Mouse (Mus musculus) erythroblast, adult 5-6 weeks (primary cell): ENCODE measurements around the gene Lgsn. TPM values are rescaled to one million over a fixed set of nuclear protein-coding genes. Genes with fewer than 3 reads are reported as not detected.

ENCODE experiments used
- ATAC-seq: replicated peaks from 2 replicates; pipeline ENCODE4 v1.8.0; 2016; ENCODE audit warnings: moderate number of reproducible peaks, mild to moderate bottlenecking, moderate TSS enrichment, inconsistent platforms; ENCODE audit not compliant: poor library complexity, low FRiP score, severe bottlenecking
- total RNA-seq, 2 experiments: library from RNA; stranded (forward) in 1 of 2; stranded (reverse) in 1 of 2; fragments of 150-400 nt in 1 of 2; fragments of 200-764, 138-1000 nt in 1 of 2; gene quantifications; 2 replicates each; pipeline versions ENCODE4 v1.2.3 to v1.2.4; 2015 to 2017; ENCODE audit warnings: low replicate concordance in 2 of 2

Lgsn gene
- total RNA-seq (2015; ENCODE audit: low replicate concordance) (not detected in 2 replicates), total RNA-seq (2017; ENCODE audit: low replicate concordance) (not detected in 2 replicates)

DNA sequence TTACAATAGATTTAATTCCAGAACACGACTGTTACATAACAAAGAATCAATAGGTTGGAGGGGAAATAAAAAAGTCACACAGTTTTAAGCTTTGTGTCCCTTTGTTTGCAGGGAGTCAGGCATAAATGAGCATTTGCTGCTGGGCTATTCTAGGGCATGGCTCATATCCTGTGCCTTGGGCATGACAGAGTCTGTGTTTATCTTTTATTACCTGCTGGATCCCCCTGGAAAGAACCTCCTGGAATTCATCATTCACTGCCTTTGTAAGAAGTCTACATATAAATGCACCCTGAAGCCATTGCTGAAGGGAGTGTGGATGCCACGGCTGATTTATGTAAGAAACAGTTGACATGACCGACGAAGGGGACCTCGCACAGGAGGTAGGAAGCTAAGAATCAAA, at the start of gene Lgsn:
Gene Lgsn (plus strand): TSS at position 301 of the 400 bp plus-strand sequence.
- ATAC-seq, result no peak

DNA sequence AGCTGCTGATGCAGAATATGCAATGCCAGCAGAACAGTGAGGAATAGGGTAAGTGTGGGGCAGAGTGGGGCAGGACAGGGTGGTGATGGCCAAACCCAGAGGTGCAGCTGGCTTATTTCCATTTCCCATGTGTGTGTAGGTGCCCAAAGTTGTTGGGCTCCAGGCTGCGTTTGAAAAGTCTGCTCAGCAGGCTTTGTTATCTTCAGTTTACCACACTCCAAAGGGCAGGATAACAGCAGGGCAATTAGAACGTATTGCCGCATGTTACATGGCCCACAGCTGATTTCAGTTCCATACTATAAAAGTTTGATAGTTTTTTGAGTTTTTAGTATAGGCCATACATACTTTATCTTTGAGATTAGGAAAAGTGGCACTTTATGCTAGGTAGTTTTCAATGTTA, 37.8 kb upstream of the Lgsn start:
- ATAC-seq, result no peak

DNA sequence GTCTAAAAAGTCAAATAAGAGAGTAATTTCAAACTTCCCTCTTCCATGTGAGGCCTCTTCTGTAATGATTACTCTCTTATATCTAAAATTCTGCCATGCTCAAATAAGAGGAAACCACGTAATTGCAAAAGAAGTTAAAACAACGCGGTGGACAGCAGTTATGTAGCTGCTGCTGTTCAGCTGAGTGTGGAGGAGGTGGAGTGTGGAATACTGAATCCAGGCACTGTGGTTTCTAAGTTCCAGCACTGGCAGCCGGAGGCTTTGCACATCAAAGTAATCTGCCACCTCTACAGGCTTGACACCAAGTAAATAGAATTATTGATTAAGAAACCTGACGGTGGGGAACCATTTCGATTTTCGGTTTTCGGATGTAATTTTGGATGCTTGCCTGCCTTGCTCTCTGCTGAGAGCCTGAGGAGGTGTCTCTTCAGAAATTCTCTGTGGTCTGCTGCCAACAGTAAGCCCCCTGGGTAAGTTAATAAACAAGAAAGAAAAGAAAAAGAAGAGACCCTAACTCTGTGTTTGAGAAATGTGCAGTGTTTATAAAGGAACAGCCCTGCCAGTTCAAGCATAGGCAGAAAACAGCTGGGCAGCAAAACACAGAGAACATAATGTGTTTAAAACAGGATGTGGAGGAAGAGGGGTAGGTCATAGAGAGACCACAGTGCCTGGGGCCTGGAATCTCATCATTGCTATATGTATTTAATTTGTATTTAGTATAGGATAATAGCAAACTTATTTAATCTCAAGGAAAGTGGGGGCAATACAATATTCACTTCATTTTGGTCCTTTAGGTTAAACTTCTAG, 33.7 kb upstream of the Lgsn start:
- ATAC-seq, result no peak

DNA sequence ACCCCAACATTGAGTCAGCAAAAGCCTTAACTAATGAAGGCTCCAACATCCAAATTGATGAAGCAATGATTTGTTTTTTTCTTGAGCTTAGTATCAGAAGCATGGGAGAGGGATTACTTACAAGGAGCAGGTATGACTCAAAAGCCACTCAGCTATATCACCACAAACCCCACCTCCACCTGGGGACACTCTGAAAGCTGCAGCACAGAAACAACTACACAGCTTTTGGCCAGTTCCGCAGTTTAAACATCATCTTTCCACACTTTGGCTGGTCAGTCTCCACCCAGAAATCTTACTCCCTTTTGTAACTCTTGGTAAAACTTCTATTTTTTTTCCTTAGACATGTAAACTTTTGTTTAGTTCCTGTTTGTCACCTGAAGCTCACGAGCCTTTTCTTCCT, 32.6 kb upstream of the Lgsn start:
- no peak for ATAC-seq

DNA sequence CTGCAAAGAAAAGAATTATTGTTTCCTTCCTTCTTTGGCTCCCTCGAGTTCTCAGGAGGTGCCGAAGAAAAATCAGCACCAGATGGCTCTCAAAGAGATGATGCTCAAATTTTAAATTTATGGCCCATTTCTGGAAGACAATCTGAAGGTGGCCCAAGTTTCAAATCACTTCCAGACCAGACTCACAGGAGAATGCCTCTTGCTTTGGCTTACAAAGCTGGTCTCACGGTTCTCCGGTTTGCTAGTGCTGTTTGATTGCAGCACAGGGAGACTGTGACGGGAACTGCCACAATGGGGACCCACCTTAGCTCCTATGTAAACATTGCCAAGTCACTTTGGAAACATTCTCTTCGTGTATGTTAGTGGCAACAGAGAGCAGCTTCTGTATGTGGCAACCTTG, 26.5 kb upstream of the Lgsn start:
- no peak for ATAC-seq

DNA sequence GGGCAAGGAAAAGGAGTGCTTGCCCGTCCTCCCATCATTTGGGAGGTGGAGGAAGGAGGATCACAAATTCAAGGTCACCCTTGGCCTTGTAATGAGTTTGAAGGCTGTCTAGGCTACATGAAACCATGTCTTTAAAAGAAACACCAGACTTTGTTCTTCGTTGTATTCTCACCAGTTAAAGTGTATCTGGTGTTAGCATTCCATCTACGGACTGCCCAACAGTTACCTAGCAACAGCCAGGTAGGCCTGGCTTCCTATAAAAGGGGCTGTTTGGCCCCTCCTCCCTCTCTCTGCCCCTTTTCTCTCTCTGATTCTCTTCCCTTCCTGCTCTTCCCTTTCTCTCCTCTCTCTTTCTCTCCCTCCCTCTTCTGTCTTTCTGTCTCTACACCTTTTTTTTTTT, 25.7 kb upstream of the Lgsn start:
- no peak for ATAC-seq

DNA sequence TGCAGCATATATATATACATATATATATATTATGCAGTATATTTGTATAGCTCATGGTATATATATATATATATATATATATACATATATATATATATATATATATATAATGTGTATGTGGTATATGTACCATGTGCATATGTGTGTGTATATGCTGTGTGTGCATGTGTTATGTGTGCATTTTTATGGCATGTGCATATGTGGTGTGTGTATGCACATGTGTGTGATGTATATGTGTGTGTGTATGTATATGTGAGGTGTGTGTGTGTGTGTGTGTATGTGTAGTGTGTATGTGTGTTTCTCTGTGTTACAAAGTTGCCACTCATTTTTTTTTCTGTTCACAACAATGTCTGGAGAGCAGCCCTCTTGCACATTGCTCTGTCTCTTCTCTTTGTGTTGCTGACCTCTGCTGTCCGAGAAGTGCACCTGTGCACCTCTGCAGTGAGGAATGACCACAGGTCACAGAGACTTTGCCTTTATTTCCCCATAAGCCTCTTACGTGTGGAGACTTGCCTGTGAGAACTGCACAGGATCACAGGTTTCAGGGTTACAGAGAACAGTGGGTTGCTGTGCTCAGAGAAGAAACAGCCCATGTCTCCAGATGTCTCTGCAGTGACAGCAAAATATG, 23.3 kb upstream of the Lgsn start:
- ATAC-seq, result no peak

DNA sequence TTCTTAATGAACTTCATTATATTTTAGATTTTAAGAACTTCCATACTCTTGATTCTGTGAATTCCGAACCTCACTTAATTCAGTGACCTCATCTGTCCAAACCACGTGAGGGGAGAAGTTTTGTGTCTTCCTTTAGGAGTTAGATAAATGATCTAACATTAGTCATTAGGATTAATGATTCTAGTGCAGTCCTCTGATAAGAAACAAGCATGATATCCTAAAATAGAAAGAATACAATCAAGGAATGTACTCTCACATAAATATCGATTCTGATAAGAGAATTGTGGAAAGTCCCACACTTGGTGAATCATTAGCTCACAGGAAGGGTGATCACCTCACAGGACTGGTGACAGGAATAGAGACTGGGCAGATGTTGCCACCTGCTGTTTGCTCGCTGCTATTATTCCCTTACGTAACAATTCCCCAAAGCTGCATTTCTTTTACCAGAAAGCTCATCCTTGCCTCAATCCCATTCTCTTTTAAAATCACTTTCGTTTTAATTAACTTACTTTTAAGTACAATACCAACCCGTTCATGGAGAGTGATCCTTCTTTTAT, 22.3 kb upstream of the Lgsn start:
- ATAC-seq, result no peak

DNA sequence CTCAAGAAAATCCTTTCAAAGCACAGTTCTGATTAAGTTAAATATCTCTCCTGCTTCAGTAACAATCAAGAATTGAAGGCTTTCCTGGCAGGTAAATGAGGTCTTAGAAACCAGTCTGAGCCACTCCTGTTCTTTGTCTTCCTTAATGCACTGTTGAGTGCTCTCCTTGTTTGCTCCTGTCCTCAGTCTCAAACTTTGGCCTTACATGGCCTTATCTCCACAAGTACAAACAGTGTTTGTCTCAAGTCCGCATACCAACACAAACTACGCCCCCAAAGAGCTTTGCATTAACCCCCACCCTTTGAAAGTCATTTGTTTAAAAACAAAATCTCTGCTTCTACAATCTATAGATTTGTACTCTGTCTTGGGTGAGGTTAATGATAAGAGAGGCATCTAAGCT, 20.0 kb upstream of the Lgsn start:
- ATAC-seq, result no peak

DNA sequence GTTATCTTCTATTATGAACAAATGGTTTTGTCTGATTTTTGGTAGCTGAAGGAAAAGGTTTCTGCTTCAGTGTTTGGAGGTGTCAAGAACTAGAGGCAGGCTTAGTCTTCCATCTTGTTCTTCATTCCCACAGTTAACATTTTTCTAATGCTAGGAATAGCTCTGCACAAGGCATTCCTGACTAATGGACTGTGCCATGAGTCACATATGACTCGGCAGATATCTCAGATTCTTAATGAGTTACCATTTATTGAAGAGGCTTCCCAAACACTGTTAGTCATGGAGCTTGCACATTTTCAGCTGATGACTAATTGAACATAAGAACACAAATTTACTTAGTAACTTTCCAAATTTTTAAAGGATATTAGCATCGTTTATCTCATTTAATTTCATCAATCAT, 19.3 kb upstream of the Lgsn start:
- no peak for ATAC-seq

DNA sequence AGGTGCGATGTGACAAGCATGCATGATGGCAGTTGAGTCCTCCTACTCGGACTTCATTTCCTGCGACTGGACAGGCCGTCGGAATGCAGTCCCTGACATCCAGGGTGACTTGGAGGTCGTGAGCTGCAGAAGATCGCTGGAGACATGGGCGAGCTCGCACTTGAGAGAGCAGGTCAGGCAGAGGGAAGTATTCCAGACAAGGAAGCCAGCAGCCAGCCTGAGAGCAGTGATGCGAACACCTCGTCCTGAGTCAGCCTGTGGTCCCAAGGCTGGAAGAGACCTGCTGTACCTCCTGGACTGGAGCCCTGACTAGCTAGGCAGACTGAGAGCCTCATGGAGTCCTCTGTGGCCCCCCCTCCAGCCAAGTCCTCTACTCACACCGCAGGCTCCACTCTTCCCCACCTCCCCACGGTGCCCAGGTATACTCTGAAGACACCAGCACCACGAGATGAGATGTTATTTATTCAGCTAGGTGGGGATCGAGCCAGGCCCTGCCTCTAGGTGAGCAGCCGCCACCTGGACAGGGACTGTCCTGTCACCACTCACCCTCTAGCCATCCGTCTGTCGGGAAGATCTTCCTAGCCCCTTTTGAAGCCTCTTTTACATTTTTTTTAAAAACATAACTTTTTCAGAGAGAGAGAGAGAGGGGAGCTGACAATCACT, 11.5 kb upstream of the Lgsn start:
- ATAC-seq, result no peak

DNA sequence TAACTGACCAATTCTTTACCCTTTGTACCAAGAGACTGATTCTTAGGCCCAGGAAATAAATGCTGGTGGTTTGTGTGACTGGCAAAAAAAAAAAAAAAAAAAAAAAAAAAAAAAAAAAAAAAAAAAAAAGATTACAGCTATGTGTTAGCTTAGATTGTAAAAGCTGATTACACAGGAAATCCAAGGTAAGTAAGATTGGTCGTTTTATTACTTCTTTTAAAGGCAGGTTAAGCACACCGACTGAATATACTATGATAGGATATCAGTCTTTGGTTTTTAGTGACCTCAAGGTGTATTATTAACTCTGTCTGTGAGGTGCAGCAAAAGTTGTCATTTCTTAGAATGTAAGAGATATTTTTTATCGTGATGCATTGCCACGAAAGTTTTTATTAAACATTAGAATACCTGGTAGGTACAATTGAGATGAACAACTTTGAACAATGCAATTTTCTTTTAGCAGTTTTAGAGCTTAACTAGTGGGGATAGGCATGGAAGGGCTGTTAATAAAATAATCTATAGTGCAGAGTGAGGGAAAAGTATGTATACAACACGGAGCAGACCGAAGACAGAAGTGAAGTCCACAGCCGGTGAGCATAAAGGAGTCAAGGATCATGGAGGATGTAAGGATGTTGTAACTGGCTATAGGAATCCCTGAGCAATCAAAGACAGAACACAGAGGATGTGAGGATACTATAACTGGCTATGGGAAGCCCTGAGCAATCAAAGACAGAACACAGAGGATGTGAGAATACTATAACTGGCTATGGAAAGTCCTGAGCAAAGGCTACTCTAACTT, 10.7 kb upstream of the Lgsn start:
- ATAC-seq, result no peak

DNA sequence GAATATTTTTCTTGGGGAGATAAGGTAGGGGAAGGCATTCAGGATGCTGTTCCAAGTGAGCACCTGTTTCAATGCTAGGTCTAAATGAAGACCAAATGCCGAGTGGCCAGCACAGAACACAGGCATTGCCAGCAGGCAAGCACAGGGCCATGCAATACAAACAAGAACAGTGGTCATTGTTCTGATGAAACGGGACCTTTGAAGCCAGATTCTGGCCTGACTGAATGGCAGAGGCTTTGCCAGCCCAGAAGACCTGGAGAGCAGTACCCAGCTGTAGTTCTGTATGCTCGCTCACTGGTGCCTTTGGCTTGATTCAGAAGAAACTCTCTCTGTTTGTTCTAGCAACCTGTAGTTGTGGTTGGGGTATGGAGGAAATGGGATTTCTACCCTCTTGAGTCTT, 800 bp upstream of the Lgsn start:
- no peak for ATAC-seq

DNA sequence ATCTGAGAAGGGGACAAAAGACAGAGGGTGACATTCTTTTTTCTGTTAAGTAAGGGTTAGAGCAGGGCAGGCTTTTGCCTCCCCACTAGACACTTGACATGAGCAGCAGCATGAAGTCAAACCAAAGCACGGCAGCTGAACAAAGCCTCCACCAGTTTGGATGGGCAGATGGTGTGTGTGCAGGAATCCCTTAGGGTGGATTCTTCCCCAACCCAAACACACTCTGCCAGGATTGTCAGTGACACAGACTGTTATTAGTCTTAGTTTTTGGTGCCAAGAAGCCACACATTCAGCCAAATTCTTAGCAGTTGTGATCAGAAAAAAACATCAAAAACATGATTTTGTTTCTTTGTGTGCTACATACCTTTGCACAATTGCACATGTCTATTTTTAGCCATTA, 2.1 kb downstream of the Lgsn start:
- no peak for ATAC-seq

DNA sequence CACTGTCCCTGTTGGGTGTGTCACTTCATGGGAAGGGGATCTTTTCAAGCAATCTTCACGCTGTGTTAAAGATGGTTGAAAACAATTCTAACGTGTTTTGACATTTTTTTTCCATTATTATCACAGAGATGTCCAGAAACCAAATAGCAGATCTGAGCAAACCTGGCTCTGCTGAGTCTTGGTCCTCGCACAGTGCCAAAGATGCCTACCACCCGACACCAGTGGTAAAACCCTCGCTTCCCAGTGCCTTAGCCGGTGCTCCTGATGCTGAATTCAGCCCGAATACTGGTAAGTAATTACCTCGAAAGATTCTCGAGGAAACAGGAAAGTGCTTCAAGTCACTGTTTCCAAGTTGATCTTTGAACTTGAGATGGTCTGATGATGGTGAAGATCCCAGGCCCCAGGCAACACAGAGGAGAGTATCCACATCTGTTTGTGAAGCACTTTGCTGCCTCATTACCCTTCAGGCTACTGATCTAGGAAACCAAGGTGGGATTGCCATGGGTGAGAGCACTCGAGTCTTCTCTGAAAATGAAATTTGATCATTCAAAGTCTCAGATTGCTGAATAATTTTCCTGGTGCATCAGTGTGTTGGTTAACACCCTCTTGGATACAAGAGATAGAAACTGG, 14.2 kb downstream of the Lgsn start:
- no peak for ATAC-seq

DNA sequence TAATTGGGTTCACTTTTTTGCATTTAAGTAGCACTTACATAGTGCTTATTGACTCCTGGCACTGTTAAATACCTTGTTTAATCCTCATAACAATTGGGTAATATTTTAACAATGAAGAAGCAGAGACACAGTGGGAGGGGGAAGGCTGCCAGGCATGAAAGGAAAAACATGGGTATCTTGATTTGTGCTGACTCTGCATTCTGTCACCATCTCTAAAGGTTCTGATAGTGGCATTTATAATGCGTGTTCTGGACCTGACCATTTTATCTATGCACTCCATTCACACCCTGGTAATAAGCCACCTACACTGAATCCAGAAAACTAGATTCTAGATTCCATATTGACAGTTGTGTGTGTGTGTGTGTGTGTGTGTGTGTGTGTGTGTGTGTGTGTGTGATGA, 19.4 kb downstream of the Lgsn start:
- no peak for ATAC-seq

DNA sequence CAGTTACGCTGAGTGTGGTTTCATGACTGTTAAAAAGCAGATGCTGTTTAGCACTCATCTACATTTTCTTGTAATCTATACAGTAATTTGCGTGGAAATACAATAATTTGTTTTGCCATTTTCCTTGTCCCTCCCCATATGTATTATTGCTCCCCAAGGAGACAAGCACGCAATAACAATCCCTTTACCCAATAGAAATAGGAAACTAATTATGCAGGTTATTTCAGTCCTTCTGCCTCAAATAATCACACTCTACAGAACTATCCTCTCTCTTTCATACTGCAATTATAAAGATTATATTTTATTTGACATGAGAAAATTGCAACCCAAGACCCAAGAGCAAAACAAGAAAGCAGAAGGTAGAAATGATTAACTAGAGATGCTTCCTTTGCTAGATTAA, 20.8 kb downstream of the Lgsn start:
- no peak for ATAC-seq

DNA sequence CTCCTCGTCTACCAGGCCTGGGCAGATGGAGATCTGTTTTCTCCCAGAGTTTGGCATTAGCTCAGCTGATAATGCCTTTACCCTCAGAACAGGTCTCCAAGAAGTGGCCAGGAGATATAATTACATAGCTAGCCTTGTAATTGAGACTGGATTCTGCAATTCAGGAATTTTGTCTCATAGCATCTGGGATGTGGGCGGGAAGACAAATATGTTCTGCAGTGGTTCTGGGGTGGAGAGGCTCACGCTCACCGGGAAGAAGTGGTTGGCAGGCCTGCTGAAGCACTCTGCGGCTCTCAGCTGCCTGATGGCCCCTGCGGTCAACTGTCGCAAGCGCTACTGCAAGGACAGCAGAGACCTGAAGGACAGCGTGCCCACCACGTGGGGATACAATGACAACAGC, 27.6 kb downstream of the Lgsn start:
- ATAC-seq, result no peak

DNA sequence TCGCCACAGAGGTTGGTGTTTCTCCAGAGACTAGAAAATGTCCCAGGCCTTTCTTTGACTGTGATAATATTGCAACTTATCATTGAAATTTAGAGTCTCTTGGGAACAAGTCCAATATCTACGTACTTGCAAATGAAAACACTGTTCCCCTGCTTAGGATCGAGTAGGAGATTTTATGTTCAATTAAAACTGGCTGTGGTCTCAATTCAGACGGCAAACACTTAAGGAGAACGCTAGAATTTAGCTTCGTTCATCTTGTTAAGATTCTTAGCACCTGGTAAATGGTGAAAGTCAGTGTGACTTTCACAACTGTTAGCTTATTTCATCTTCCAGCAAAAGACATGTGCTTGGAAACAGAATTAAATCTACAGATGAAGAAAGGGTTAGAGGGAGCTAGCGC, 29.1 kb downstream of the Lgsn start:
- no peak for ATAC-seq

DNA sequence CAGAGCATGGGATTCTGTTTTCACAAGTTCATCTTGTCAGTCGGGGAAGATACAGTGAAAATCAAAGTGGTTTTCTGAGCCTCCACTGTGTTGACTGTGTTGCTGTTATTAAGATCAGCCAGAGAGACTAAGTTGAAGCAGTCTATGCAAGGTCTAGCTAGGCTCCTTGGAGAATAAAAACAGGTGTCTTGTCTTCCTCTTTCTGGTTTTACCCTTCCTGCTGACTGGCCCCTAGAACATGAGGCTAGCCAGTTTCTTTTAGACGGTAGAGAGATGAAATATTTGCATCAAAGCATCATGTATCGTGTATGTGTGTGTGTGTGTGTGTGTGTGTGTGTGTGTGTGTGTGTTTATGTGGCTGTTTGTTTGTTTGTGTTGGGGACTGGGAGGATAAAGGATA, 29.6 kb downstream of the Lgsn start:
- no peak for ATAC-seq
